Mouse (Mus musculus): ENCODE measurements around the gene Gm7876.
"Not testable (repeated sequence)": the region's sequence is repeated elsewhere in the genome, so short reads cannot be mapped to it uniquely, and the experiment has no call there.

The Gm7876 gene

DNA sequence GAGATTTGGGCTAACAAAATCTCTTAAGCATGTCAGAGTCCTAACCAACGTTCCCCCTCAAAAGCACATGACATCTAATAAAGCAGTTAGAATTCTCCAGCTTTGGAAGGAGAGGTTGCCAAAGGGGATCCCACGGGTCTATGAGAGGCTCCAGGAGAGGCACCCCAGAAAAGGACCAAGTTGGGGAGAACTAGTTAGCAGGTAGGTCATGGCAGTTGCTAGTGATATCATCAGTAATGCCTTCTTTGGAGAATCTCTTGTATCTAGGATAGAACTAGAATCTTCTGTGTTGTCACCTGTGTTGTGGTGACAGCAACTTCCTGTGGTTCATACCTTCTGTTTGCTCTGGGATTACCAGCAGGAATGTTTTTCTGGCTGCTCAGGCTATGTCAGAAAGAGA is at the start of gene Gm7876:
Gene Gm7876, plus strand, starts transcription at position 301 of the 400 bp plus-strand sequence.
- DNase-seq (ENCODE audit: low read depth) = not testable (repeated sequence)

DNA sequence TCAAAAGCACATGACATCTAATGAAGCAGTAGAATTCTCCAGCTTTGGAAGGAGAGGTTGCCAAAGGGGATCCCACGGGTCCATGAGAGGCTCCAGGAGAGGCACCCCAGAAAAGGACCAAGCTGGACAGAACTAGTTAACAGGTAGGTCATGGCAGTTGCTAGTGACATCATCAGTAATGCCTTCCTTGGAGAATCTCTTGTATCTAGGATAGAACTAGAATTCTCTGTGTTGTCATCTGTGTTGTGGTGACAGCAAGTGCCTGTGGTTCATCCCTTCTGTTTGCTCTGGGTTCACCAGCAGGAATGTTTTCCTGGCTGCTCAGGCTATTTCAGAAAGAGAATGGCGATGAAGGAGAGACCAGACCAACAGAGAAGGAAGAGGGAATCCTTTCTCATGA is 45.1 kb upstream of the Gm7876 start, which contains the start of gene Gm3239:
Gene Gm3239, plus strand, starts transcription at position 301 of the 400 bp plus-strand sequence.
- not testable (repeated sequence) for DNase-seq (ENCODE audit: low read depth)

DNA sequence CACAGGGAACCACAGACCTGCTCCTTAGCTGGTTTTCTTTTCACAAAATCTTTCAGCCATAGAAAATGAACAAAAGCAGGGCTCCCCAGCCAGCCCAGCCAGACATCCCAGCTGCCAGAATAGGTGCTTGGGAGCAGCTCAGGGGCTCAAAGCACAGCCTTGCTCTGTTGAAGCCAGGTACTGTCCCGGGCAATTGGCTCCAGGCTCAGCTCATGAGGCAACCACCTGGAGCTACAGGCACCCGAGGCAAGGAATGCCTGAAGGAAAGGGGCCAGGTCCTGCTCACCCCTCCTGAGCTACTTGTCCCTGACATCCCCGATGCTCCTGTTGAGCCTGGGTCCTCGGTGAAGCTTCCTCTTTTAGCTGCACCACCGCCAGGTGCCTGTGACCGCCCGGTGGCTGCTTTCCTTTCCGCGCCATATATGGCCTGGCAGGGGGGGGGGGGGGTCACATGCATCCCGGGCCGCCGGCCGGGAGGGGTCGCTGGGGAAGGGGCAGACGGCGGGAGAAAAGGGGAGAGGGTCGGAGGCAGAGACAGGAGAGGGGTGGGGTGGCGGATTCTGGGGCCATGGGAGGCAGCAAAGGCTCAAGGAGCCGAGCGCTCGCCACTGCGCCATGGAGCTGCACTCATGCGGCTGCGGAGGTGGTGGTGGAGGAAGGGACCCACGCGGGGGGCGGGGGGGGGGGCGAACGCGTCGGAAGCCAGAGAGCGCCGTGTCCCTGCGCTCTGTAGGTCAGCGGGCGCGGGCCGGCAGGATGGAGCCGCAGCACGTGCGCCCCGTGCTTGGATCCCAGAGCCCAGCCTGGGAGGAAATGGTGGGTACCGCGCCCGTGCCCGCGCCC is 17.2 kb downstream of the Gm7876 start, which contains the start of gene Gm3252:
Gene Gm3252, plus strand, starts transcription at position 738 of the 843 bp plus-strand sequence.
- DNase-seq (ENCODE audit: low read depth) = not testable (repeated sequence)

Data from NIH3T3 (cell line).